Mouse (Mus musculus) neutrophil, adult 5-6 weeks (primary cell): Measurements from ENCODE around the gene Tmem237. TPM values are rescaled to one million over a fixed set of nuclear protein-coding genes. Genes with fewer than 3 reads are reported as not detected.

ENCODE experiments used
- ATAC-seq: fragments of 151-379, 151-347 bp; 2 replicates; pipeline ENCODE4 v1.8.0; 2017; ENCODE audit warnings: mild to moderate bottlenecking, moderate TSS enrichment; ENCODE audit not compliant: insufficient number of reproducible peaks, poor library complexity, low FRiP score, severe bottlenecking; ENCODE audit errors: extremely low read depth
- total RNA-seq: library from RNA; stranded (forward); fragments of 200-1000 nt; gene quantifications from 2 replicates; pipeline ENCODE4 v1.2.3, GENCODE M21; 2017

Gene Tmem237
- total RNA-seq, 1 experiment from 2014 or later, result 0.81 TPM

DNA sequence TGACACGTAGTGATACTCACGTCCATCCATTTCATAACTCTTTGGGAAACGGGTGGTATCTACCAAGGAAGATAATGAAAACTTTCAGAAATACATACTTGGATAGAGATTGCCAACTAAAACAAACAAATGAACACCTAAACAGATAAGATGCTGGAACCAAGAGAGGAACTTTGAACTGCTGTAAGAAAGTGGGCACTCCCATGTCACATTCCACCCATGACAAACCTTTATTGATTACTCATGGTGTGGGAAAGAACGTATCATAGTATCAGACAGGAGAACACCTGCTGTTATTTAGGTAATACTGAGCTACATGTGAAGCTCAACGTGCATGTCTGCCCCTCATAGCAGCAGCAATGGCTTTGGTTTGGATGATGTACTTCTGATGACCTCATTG, 5.3 kb upstream of the Tmem237 start:
- no peak for ATAC-seq

DNA sequence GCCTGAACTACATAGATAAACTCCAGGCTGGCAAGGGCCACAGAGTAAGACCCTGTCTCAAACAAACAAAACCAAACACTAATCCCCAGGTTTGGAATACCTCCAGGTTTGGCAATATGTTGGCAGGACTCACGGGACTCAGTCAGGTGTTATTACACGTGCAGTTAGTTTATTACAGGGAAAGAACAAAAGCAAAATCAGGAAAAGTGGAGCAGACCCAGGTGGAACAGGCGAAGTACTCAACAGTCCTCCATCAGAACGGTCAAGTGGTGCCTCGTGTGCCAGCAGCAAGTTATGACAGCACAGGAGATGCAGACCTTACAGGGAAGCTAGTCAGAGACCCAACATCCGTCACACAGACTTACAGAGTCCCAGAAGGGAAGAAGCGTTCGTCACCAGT, 9.7 kb downstream of the Tmem237 start:
- no peak for ATAC-seq

DNA sequence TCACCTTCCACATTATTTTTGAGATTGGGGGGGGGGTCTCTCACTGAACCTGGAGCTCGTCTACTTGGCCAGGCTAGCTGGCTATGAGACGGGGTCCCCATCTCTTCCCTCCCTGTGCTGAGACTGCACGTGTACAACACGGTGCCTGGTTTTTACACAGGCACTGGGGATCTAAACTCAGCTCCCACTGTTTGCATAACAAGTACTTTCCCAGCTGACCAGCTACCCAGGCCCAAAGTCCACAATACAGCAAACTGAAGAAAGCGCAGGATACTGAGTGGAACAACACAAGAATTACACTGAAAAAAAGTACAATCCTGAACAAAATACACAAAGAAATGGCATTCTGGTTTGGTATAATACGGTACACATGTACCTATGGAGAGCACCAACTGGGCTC, 18.1 kb downstream of the Tmem237 start:
- no peak for ATAC-seq

DNA sequence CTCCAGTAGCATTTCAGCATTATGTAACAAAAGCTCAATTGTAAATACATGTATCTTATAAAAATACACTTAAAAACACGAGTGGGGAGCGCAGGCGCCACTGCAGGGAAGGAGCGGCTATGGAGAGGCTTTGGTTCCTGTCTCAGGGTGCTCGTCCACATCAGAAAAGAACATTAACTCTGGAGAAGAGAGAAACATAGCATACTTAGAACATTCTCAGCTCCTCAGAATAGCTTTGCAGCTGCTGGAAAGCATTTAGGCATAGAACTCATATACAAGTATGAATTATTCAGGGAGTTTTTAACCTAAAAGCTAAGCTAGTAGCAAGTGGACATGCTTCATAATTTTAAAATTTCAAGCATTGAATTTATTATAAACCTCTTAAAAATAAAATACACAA, 19.2 kb downstream of the Tmem237 start:
- no peak for ATAC-seq

DNA sequence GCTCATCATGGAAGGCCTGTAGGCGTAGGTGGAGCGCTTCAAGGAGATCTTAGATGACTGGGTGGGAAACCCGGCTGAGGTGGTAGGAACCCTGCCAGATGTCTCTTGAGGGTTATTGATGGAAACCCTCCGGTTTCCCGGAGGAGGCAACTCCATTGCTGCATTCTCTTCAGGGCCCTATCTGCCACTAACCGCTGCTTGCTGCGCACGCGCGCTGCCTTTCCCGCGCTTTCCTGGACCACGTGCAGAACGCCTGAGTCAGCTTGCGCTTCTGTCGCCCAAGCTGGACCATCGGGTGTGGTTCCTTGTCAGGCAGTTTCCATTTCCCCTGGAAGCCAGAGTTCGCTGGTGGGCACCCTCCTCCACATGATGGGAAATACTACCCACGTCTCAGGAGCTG, 25.5 kb downstream of the Tmem237 start, which contains the start of gene C2cd6:
C2cd6 (minus strand) TSS at position 196 of the 400 bp plus-strand sequence.
- no peak for ATAC-seq

DNA sequence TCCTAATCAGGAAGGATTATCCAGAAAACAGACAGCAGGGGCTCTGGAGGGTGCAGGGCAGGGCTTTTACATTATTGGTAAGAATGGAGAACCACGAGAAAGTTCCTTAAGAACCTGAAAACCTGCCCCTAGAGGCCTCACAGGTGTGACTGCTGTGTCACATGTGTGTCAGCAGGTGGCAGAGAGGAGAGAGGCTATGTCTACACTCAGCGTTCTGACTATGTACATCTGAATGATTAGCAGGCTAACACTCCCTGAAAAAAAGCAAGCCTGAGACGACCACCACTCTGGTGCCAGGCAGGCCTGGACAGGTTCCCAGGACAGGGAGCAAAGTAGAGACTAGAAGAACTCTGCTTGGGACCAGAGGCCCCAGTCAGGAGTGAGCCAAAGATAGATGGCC, 49.3 kb downstream of the Tmem237 start:
- no peak for ATAC-seq

DNA sequence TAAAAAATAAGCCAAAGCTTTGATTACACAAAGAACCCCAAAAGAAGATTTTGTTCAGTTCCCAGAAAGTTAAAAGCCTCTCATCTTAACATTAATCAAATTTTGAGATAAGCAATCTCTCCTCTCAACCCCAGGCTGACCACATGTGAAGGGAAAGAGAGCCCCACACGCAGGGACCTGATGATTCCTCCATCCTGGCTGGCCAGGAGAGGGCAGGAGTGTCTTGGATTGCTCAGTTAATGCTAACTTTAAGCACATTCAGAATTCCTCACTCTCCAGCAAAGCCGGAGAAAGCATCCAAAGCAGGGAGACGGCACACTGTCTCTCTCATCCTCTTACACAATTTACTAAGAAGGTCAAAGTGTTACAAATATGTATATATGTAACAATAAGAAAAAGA, 52.2 kb downstream of the Tmem237 start:
- no peak for ATAC-seq

DNA sequence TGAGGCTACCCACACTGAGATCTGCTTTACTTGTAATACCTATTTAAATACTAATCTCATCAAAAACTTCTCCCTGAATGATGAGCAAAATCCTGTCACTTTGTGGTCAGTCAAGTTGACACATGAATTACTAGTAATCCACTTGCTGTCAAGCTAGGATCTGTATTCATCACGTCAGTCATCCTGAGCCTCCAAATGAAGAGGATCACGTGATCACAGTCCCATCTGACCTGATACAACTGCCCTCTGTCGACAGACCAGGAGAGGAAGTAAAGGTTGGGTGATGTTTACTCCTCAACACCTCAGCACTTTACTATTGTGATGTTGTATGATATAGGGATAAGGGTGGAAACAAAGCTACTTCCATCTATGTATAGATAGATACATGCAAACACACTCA, 56.5 kb downstream of the Tmem237 start:
- no peak for ATAC-seq

DNA sequence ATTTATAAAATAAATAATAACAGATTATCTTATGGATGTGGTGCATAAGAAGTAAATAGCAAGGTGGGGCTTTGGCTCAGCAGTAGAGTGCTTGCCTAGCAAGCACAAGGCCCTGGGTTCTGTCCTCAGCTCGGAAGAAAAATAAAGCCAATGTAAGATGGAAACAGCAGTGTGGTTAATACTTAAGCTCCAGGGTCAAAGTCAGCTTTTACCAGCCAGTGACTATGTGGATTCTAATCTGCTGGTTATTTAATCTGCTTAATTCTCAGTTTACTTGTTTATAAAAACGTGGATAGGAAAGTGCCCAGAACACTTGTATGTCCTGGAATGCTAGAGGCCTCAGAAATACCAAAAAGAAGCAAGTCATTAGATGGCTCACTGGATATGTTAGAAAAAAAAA, 63.3 kb downstream of the Tmem237 start:
- ATAC-seq, result no peak

DNA sequence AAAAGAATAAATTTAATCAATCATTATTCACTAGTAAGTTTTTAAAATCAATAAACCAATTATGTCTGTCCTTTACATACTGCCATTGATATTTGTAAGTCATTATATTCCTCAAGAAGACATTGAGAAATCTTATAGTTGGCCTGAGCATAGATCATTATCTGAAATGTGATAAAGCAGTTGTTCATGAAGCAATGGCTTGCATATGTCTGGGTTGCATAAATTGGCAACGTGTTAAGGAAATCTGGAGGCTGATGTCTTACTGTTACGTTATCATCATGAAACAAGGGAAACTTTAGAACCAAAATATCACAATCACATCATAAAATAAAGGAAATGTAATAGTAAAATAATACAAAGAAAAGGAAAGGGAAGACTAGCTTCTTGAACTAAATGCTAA, 68.9 kb downstream of the Tmem237 start:
- no peak for ATAC-seq

Other genes starting within 250 kb of the Tmem237 start
- 61.7 and 72.7 TPM in 2 replicates for gene Trak2, start 147.0 kb downstream of the Tmem237 start, total RNA-seq
- gene Stradb, start 146.9 kb downstream of the Tmem237 start, total RNA-seq, result 18.3 and 18.7 TPM in 2 replicates
- gene C2cd6, start 25.5 kb downstream of the Tmem237 start, total RNA-seq, result not detected in 2 replicates
- gene Mpp4, start 43.0 kb upstream of the Tmem237 start, total RNA-seq, result 0.61 and 1.5 TPM in 2 replicates
- gene Als2, start 116.8 kb upstream of the Tmem237 start, total RNA-seq, result 11.5 and 13.3 TPM in 2 replicates
- gene Cdk15, start 136.5 kb upstream of the Tmem237 start, total RNA-seq, result not detected in 2 replicates